Mouse (Mus musculus) small intestine, adult 2 months (tissue): Measurements from ENCODE around the gene Phc3.

Experiments used
- CTCF ChIP-seq: fragments of 200-500 bp; IDR thresholded peaks from 2 replicates; pipeline ENCODE4 v1.5.1; 2012; ENCODE audit warnings: low read depth, mild to moderate bottlenecking, control low read depth, inconsistent platforms, low read length, moderate library complexity, mixed read lengths; ENCODE audit not compliant: insufficient replicate concordance, insufficient read length; ENCODE audit errors: extremely low read depth
- POLR2A ChIP-seq: fragments of 200-500 bp; IDR thresholded peaks from 2 replicates; pipeline ENCODE4 v1.6.1; 2012; ENCODE audit warnings: low read depth, mild to moderate bottlenecking, control low read depth, inconsistent platforms, low read length, moderate library complexity

DNA sequence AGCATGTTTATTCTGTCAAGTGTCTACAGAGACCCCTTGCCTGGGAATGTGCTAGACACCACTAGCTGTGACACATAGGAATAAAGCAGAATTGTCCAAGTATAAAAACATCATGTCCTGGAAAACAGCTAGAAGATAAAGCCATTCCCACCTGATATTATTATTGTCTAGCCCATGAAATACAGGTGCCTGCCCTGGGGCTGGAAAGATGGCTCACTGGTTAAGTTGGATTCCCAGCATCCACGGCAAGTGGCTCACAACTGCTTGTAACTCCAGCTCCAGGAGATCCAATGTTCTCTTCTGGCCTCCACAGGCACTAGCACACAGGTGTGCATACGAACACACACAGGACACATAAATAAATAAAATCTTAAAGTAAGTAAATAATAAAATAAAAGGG lies 10.5 kb downstream of the Phc3 start:
- no peak for TF ChIP-seq CTCF
- TF ChIP-seq POLR2A: no peak
